Mouse (Mus musculus): ENCODE results near the gene Rcbtb1. TPM values are rescaled to one million over a fixed set of nuclear protein-coding genes. Genes with fewer than 3 reads are reported as not detected.
"Not testable (repeated sequence)": the region's sequence is repeated elsewhere in the genome, so short reads cannot be mapped to it uniquely, and the experiment has no call there.

Gene Rcbtb1
- polyA plus RNA-seq, 1 experiment from 2014 or later: 148 TPM

DNA sequence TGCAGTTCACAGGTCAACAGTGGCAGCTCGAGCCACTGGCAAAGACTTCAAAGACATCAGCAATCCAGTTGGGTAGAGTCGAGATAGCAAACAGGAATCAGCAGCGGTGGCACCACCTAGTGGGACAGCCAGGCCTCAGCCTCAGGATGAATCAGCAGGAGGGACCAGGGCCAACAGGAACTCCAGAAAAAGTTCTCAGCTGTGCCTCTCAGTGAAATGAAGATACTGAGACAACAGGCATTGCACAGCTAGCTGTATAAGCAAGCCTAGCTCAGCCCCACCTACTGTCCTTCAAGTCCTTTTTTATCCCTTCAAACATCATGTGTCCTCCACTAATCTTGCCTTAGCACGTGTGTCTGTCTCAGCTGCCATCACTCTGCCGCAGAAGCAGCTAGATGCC lies 31.0 kb downstream of the Rcbtb1 start:
- no peaks in the 10 kb centered on the region for H3K9me3 ChIP-seq (ENCODE audit: control insufficient read depth, low read length)
- H3K36me3 ChIP-seq (ENCODE audit: control insufficient read depth, insufficient read depth, low read length): peaks cover 14% of the 10 kb centered on the region; the same call in 1 of the 2 replicates
- H3K27me3 ChIP-seq (ENCODE audit: control insufficient read depth, insufficient read depth, low read length): no peaks in the 10 kb centered on the region
- H3K4me2 ChIP-seq (ENCODE audit: low read depth, low read length, severe bottlenecking): no peak overlapping the region
- DNase-seq (ENCODE audit: low spot score) (no peak), ATAC-seq (replicated peaks; ENCODE audit: low FRiP score) (no peak)
- no peak overlapping the region for H3K4me3 ChIP-seq (ENCODE audit: low read depth, low read length)
- no peak overlapping the region for H3K9ac ChIP-seq (ENCODE audit: low read length)
- no peak overlapping the region for H3K27ac ChIP-seq (ENCODE audit: low read depth, low read length)
- 76% methylated on average over 5 of the region's 5 CpGs for WGBS
- no peaks in the 10 kb centered on the region for H3K4me1 ChIP-seq (replicated peaks; ENCODE audit: control insufficient read depth, insufficient read depth, low read length)

DNA sequence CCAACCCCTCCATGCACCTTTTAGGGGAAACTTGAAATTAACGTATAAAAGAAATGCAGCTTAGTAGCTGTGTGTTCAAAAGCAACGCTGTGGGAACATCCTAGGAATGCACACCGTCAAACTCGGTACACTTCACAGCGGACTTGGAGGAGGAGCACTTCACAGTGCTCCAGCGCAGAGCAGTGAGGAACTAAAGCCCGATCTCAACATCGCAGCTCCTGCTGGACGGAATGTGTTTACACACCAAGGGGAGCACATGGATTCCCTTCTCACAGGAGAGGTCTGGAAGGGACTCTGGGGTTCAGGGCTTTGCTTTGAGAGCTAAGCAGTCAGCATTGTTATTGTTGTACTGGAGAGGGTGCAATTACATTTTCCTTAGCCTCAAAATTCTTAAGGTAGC lies 32.6 kb downstream of the Rcbtb1 start:
- no peak overlapping the region for H3K4me2 ChIP-seq (ENCODE audit: low read depth, low read length, severe bottlenecking)
- H3K36me3 ChIP-seq (ENCODE audit: control insufficient read depth, insufficient read depth, low read length): peaks cover 13% of the 10 kb centered on the region
- WGBS: 93% methylated on average over 9 of the region's 9 CpGs
- H3K27ac ChIP-seq (ENCODE audit: low read depth, low read length): no peak overlapping the region
- H3K4me1 ChIP-seq (replicated peaks; ENCODE audit: control insufficient read depth, insufficient read depth, low read length): no peaks in the 10 kb centered on the region
- no peaks in the 10 kb centered on the region for H3K27me3 ChIP-seq (ENCODE audit: control insufficient read depth, insufficient read depth, low read length)
- no peak overlapping the region for H3K9ac ChIP-seq (ENCODE audit: low read length)
- ATAC-seq (replicated peaks; ENCODE audit: low FRiP score) (no peak), DNase-seq (ENCODE audit: low spot score) (no peak)
- H3K9me3 ChIP-seq (ENCODE audit: control insufficient read depth, low read length): peaks cover 1% of the 10 kb centered on the region
- no peak overlapping the region for H3K4me3 ChIP-seq (ENCODE audit: low read depth, low read length)

- peak; percentile 55 for DNase-seq (ENCODE audit: low spot score)
- H3K4me2 ChIP-seq (ENCODE audit: low read depth, low read length, severe bottlenecking); H3K4me3 ChIP-seq (ENCODE audit: low read depth, low read length); ATAC-seq (replicated peaks; ENCODE audit: low FRiP score); H3K27me3 ChIP-seq (ENCODE audit: control insufficient read depth, insufficient read depth, low read length); H3K4me1 ChIP-seq (replicated peaks; ENCODE audit: control insufficient read depth, insufficient read depth, low read length); H3K9me3 ChIP-seq (ENCODE audit: control insufficient read depth, low read length); H3K27ac ChIP-seq (ENCODE audit: low read depth, low read length); H3K36me3 ChIP-seq (ENCODE audit: control insufficient read depth, insufficient read depth, low read length); H3K9ac ChIP-seq (ENCODE audit: low read length): not testable (repeated sequence)
- WGBS: 73% methylated on average over 5 of the region's 5 CpGs
Observed at GRCm38 (mm10) chr14:59250350-59250749, 49.3 kb downstream of the Rcbtb1 start.

DNA sequence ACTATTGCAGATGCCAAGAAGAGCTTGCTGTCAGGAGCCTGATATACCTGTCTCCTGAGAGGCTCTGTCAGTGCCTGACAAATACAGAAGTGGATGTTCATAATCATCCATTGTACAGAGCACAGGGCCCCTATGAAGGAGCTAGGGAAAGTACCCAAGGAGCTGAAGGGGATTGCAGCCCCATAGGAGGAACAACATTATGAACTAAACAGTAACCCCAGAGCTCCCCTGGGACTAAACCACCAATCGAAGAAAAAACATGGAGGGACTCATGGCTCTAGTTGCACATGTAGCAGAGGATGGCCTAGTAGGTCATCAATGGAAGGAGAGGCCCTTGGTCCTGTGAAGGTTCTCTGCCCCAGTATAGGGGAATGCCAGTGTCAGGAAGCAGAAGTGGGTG lies 54.9 kb downstream of the Rcbtb1 start:
- not testable (repeated sequence) for DNase-seq (ENCODE audit: low spot score); H3K4me3 ChIP-seq (ENCODE audit: low read depth, low read length); H3K36me3 ChIP-seq (ENCODE audit: control insufficient read depth, insufficient read depth, low read length); ATAC-seq (replicated peaks; ENCODE audit: low FRiP score); H3K4me1 ChIP-seq (replicated peaks; ENCODE audit: control insufficient read depth, insufficient read depth, low read length); H3K4me2 ChIP-seq (ENCODE audit: low read depth, low read length, severe bottlenecking); H3K9me3 ChIP-seq (ENCODE audit: control insufficient read depth, low read length); H3K27me3 ChIP-seq (ENCODE audit: control insufficient read depth, insufficient read depth, low read length); H3K27ac ChIP-seq (ENCODE audit: low read depth, low read length); H3K9ac ChIP-seq (ENCODE audit: low read length)
- 96% methylated on average over 1 of the region's 1 CpGs for WGBS

DNA sequence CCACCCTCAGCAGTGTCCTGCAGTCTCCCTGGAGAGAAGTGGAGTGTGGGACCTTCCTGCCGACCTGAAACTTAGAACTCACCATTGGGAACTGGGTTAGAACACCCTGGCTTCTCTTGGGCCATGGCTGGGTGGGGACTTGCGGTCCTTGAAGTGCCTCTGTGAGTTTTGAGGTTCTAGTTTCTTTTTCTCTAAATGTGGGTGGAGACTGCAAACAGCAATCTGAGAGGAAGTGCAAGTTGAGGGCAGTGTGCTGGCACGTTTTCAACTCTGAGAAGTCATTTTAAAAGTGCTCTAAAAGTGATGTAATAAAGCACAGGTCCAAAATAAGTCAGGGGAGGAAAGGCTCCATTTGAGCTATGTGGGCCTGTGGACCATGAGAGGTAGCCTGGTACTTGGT lies 59.0 kb downstream of the Rcbtb1 start, which contains the start of gene Gm6904:
Gm6904 (minus strand) TSS at position 161 of the 400 bp plus-strand sequence.
- no peak for ATAC-seq (replicated peaks; ENCODE audit: low FRiP score)
- Histone ChIP-seq H3K4me2 (ENCODE audit: low read depth, low read length, severe bottlenecking) (no peak within 1 kb of the TSS), H3K9ac (ENCODE audit: low read length) (no peak within 1 kb of the TSS), H3K27me3 (ENCODE audit: control insufficient read depth, insufficient read depth, low read length) (no peaks in the 10 kb centered on the region), H3K27ac (ENCODE audit: low read depth, low read length) (no peak within 1 kb of the TSS), H3K4me3 (ENCODE audit: low read depth, low read length) (no peak within 1 kb of the TSS), H3K36me3 (ENCODE audit: control insufficient read depth, insufficient read depth, low read length) (no peaks in the 10 kb centered on the region), H3K4me1 (replicated peaks; ENCODE audit: control insufficient read depth, insufficient read depth, low read length) (no peaks in the 10 kb centered on the region), H3K9me3 (ENCODE audit: control insufficient read depth, low read length) (no peaks in the 10 kb centered on the region)
- 84% methylated on average over 3 of the region's 3 CpGs for WGBS
- no peak for DNase-seq (ENCODE audit: low spot score)

DNA sequence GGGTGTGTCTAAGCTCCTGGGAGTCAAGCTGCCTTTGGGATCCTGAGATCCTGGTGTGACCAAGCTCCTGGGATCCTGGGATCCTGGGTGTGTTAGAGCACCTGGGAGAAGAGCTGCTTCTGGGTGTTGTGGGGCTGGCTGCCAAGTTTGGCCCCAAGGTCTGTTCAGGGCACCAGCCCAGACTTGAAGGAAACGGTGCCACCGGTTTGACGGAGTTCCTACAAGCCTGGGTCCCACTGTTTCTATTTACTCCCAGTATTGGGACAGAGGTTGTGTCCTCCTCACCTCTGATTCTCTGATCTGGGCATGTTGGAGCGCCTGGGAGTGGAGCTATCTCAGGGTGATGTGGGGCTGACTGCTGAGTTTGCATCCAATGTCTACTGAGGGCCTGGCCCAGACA lies 74.0 kb downstream of the Rcbtb1 start:
- 94% methylated on average over 4 of the region's 4 CpGs for WGBS
- not testable (repeated sequence) for DNase-seq (ENCODE audit: low spot score); H3K27ac ChIP-seq (ENCODE audit: low read depth, low read length)

More for the DNA sequence above, 74.0 kb downstream of the Rcbtb1 start:
- H3K4me3 ChIP-seq (ENCODE audit: low read depth, low read length); H3K9ac ChIP-seq (ENCODE audit: low read length); H3K36me3 ChIP-seq (ENCODE audit: control insufficient read depth, insufficient read depth, low read length); ATAC-seq (replicated peaks; ENCODE audit: low FRiP score); H3K9me3 ChIP-seq (ENCODE audit: control insufficient read depth, low read length); H3K27me3 ChIP-seq (ENCODE audit: control insufficient read depth, insufficient read depth, low read length); H3K4me1 ChIP-seq (replicated peaks; ENCODE audit: control insufficient read depth, insufficient read depth, low read length); H3K4me2 ChIP-seq (ENCODE audit: low read depth, low read length, severe bottlenecking): not testable (repeated sequence)

Other genes starting within 250 kb of the Rcbtb1 start
- not detected in 2 replicates for gene 1700129C05Rik, start 58.3 kb upstream of the Rcbtb1 start, polyA plus RNA-seq (2014; fragmentation: Nextera tagmentation; extraction: Ambion mirVana)
- not detected in 2 replicates for gene Gm5142, start 22.5 kb upstream of the Rcbtb1 start, polyA plus RNA-seq (2014; fragmentation: Nextera tagmentation; extraction: Ambion mirVana)
- 0.23 TPM in 1 of 2 replicates, not detected in the other for gene Gm6904, start 59.0 kb downstream of the Rcbtb1 start, polyA plus RNA-seq (2014; fragmentation: Nextera tagmentation; extraction: Ambion mirVana)
- gene Phf11a, start 96.3 kb downstream of the Rcbtb1 start, polyA plus RNA-seq (2014; fragmentation: Nextera tagmentation; extraction: Ambion mirVana): not detected in 2 replicates
- gene Phf11b, start 140.1 kb downstream of the Rcbtb1 start, polyA plus RNA-seq (2014; fragmentation: Nextera tagmentation; extraction: Ambion mirVana): 0.21 and 0.33 TPM in 2 replicates
- 0.24 and 0.35 TPM in 2 replicates for gene Phf11d, start 164.3 kb downstream of the Rcbtb1 start, polyA plus RNA-seq (2014; fragmentation: Nextera tagmentation; extraction: Ambion mirVana)
- gene Phf11c, start 194.2 kb downstream of the Rcbtb1 start, polyA plus RNA-seq (2014; fragmentation: Nextera tagmentation; extraction: Ambion mirVana): 0.67 and 0.76 TPM in 2 replicates
- 12.5 and 12.7 TPM in 2 replicates for gene Setdb2, start 239.7 kb downstream of the Rcbtb1 start, polyA plus RNA-seq (2014; fragmentation: Nextera tagmentation; extraction: Ambion mirVana)
- 43.4 and 47.7 TPM in 2 replicates for gene Cab39l, start 239.8 kb downstream of the Rcbtb1 start, polyA plus RNA-seq (2014; fragmentation: Nextera tagmentation; extraction: Ambion mirVana)

All from forebrain, embryonic 11.5 days (tissue).